Mouse (Mus musculus): ENCODE measurements around the gene Ndufaf2. TPM values are rescaled to one million over a fixed set of nuclear protein-coding genes. Genes with fewer than 3 reads are reported as not detected.
A peak's percentile ranks its signal among the peaks of the same experiment; 100 is the strongest.

Gene Ndufaf2
- 47.8 and 49.2 TPM in 2 replicates for polyA plus RNA-seq (2016; fragmentation: Nextera tagmentation; extraction: Ambion mirVana)

DNA sequence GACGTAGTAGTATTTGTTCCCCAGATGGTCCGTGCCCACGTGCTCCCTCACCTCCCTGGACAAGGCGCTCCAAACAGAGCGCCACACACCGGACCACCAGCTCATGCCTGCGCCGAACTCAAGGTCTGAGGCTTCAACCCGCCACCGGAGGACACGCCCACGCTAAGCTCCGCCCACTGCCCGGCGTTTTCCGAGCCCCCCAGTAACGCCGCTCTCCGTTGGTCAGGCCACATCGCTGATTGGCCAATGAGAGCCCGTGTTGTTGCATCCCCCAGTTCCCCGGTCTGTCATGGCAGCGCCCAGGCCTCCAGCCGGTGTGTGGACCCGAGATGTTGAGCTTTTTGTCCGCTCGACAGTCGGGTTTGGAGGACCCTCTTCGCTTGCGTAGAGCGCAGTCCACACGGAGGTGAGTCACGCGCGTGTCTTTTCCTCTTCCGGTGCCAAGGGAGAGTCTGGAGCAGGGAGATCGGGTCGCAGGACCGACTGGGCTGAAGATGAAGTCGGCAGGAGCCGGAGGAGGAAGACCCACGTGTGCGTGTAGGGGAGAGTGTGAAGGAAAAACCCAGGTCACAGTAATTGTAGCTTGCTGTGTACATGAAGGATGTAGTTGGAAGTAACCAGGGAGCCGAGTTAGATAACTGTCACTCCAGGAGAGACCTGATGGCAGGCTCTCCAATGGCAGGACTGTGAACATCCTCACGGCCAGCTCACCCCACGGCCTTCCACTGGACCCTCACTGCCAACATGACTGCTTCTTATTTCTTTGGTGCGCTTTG is at the start of gene Ndufaf2, which contains the start of gene Ercc8:
TSS of gene Ndufaf2 (minus strand) at position 159 of the 776 bp plus-strand sequence.
TSS of gene Ercc8 (plus strand) at position 267 of the 776 bp plus-strand sequence.
- Histone ChIP-seq H3K4me1 (peaks cover 20% of the 10 kb centered on the region), H3K4me2 (peak within 1 kb of the TSS; percentile 91), H3K36me3 (peaks cover 16% of the 10 kb centered on the region), H3K4me3 (peak within 1 kb of the TSS; percentile 98), H3K9me3 (replicated peaks) (no peaks in the 10 kb centered on the region), H3K27me3 (replicated peaks) (no peaks in the 10 kb centered on the region), H3K9ac (peak within 1 kb of the TSS; percentile 79), H3K27ac (peak within 1 kb of the TSS; percentile 40; the same call in 1 of the 2 replicates)
- peak; percentile 96 for ATAC-seq
- WGBS (ENCODE audit: insufficient replicate concordance), result under 1% methylated on average over 47 of the region's 47 CpGs

DNA sequence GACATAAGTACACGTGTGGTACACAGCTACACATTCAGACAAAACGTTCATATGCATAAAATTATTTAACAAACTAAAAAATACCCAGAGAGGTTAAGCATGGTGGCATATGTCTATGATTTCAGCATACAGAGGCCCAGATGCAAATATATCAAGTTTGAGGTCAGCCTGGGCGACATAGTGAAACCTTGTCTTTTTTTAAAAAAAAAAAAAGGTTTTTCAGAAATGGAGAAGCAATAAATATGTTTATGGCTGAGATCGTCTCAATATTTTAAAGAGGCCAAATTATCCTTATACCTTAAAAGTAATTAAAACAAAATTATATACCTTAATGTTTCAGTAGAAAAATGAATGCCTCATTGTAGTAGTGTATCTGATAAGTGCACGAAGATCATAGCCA is 49.7 kb upstream of the Ndufaf2 start:
- no peak overlapping the region for H3K4me2 ChIP-seq
- H3K36me3 ChIP-seq, result no peaks in the 10 kb centered on the region
- no peak for ATAC-seq
- peaks cover under 1% of the 10 kb centered on the region for H3K27me3 ChIP-seq (replicated peaks)
- WGBS (ENCODE audit: insufficient replicate concordance), result 53% methylated on average over 5 of the region's 5 CpGs
- H3K9ac ChIP-seq, result no peak overlapping the region
- 0 out of 2 replicates have a peak, but pooled peaks cover 3% of the 10 kb centered on the region for H3K4me1 ChIP-seq
- H3K27ac ChIP-seq, result no peak overlapping the region
- no peaks in the 10 kb centered on the region for H3K9me3 ChIP-seq (replicated peaks)
- H3K4me3 ChIP-seq, result no peak overlapping the region

DNA sequence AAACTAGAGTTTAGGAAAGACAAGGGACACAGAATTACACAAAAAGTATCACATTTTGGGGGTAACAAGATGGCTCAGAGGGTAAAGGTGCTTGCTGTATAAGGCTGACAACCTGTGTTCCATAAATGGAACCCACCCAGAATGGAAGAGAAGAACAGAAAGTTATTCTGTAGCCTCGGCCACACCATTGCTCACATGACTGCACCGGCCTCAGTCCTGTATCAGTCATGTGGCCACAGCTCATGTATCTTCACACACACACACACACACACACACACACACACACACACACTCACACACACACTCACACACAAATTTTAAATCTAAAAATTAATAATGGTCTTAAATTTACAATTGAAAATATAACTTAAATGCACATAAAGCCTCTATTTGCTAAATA is 49.0 kb upstream of the Ndufaf2 start:
- Histone ChIP-seq H3K36me3 (no peaks in the 10 kb centered on the region), H3K9me3 (replicated peaks) (no peaks in the 10 kb centered on the region), H3K4me3 (no peak overlapping the region), H3K27me3 (replicated peaks) (no peaks in the 10 kb centered on the region), H3K4me2 (no peak overlapping the region), H3K4me1 (0 out of 2 replicates have a peak, but pooled peaks cover 3% of the 10 kb centered on the region), H3K9ac (no peak overlapping the region), H3K27ac (no peak overlapping the region)
- no peak for ATAC-seq
- 79% methylated on average over 2 of the region's 2 CpGs for WGBS (ENCODE audit: insufficient replicate concordance)

DNA sequence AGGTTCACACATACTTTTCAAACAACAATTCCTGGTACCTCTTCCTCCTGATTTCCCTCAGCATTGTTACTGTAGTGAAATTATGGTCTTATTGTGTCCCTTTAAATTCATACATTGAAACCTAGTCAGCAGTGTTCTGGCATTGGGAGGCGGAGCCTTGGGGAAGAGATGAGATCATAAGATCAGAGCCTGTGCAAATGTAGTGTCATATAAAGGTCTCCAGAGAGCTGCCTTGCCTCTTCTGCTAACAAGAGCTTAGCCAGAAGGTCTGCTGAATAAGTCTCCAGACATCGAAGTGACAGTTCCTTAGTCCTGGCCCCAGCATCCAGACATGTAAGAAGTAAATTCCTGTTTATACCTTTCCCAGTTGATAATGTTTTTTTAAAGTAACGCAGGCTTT is 46.4 kb upstream of the Ndufaf2 start:
- Histone ChIP-seq H3K27me3 (replicated peaks) (no peaks in the 10 kb centered on the region), H3K9ac (no peak overlapping the region), H3K9me3 (replicated peaks) (no peaks in the 10 kb centered on the region), H3K4me1 (no peaks in the 10 kb centered on the region), H3K4me3 (no peak overlapping the region), H3K36me3 (no peaks in the 10 kb centered on the region), H3K4me2 (no peak overlapping the region), H3K27ac (no peak overlapping the region)
- ATAC-seq, result no peak
- 69% methylated on average over 3 of the region's 3 CpGs for WGBS (ENCODE audit: insufficient replicate concordance)

DNA sequence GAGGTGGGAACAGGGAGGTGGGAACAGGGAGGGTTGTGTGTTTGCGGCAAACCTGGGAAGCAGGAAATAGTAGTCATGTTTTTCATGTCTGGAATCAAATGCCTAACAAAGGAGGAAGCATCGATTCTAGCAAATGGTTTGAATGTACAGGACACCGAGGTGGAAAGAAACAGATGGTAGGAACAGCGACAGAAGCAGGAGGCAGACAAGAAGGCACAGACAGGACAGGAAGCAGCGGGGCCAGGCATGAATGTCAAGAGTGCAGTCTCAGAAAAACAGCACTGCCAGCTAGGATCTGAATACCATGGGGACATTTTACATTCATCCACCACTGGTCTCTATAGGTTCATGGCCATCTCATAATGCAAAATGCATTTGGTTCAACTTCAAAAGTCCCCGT is 37.1 kb upstream of the Ndufaf2 start:
- Histone ChIP-seq H3K9ac (no peak overlapping the region), H3K4me1 (no peaks in the 10 kb centered on the region), H3K4me3 (no peak overlapping the region), H3K27ac (no peak overlapping the region), H3K4me2 (no peak overlapping the region), H3K36me3 (peaks cover 35% of the 10 kb centered on the region), H3K9me3 (replicated peaks) (no peaks in the 10 kb centered on the region), H3K27me3 (replicated peaks) (no peaks in the 10 kb centered on the region)
- WGBS (ENCODE audit: insufficient replicate concordance), result 83% methylated on average over 6 of the region's 6 CpGs
- ATAC-seq, result no peak

DNA sequence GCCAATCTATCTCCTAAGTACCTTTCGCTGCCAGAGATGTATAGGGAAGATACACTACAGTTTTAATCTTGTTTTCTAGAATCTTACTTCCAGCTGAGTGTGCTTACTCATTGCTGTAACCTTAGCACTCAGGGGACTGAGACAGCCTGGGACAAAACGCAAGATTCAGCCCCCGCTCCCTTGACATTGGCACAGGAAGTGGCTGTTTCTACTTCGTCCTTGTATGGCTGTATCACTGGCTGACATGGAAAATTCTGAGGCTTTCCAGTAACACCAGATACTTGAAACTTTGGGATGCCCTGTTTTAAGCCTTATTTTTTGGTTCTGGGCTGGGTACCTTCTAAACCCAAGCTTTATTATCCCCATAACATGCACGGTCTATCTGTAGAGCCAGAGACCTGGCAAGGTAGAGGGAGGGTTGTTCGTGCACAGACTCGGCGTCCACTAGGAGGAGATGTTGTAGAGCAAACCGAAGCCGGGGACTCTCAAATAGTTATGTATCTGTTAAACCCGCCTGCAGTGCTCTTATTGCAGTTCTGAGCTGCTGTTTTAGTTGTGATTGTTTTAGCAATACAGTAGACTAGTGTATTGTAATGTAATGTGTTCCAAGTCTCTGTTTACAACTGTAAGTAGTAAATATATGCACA is 32.8 kb upstream of the Ndufaf2 start:
- no peak overlapping the region for H3K9ac ChIP-seq
- no peaks in the 10 kb centered on the region for H3K9me3 ChIP-seq (replicated peaks)
- H3K27me3 ChIP-seq (replicated peaks), result no peaks in the 10 kb centered on the region
- no peak; the same call in 1 of the 2 replicates for ATAC-seq
- WGBS (ENCODE audit: insufficient replicate concordance), result 51% methylated on average over 11 of the region's 11 CpGs
- H3K27ac ChIP-seq, result no peak overlapping the region
- no peak overlapping the region for H3K4me3 ChIP-seq
- H3K4me1 ChIP-seq, result no peaks in the 10 kb centered on the region
- no peak overlapping the region for H3K4me2 ChIP-seq
- peaks cover 49% of the 10 kb centered on the region for H3K36me3 ChIP-seq

DNA sequence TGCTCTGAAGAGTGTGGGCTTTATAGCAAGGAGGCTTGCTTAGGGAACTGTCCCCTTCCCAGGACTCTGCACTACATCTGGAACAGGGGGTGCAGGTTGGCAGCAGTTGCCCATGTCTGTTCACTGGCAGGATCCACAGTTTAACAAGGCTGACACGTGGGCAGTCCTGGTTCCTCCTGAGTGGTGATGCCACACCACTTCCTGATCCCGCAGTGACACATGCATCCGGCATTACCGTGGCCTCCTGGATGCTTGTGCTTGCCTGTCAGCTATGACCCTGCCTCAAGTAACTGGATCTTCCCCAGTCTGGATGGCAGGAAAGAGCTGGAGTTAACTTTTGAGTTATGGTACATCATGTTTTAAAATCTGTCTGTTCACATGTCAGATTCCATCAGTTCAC is 29.6 kb upstream of the Ndufaf2 start:
- H3K9me3 ChIP-seq (replicated peaks), result no peaks in the 10 kb centered on the region
- no peaks in the 10 kb centered on the region for H3K4me1 ChIP-seq
- no peak overlapping the region for H3K4me2 ChIP-seq
- peaks cover 50% of the 10 kb centered on the region for H3K36me3 ChIP-seq
- 74% methylated on average over 4 of the region's 4 CpGs for WGBS (ENCODE audit: insufficient replicate concordance)
- no peaks in the 10 kb centered on the region for H3K27me3 ChIP-seq (replicated peaks)
- no peak overlapping the region for H3K27ac ChIP-seq
- H3K9ac ChIP-seq, result no peak overlapping the region
- H3K4me3 ChIP-seq, result no peak overlapping the region
- ATAC-seq, result no peak

DNA sequence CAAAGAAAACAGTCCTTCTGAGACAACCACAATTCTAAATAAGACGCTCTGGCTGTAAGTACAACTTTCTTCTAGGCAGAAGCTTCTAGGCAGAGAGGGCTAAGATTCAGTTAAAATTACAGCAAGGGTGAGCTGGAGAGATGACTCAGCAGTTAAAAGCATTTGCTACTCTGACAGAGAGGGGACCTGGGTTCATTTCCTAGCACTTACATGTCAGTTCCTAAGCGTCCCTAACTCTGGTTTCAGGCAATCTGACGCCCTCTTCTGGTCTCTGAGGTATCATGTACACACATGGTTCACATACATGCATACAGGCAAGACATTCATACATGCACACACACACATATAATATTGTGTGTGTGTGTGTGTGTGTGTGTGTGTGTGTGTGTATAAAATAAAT is 27.1 kb upstream of the Ndufaf2 start:
- peaks cover 70% of the 10 kb centered on the region for H3K36me3 ChIP-seq
- ATAC-seq, result no peak
- no peak overlapping the region for H3K4me3 ChIP-seq

DNA sequence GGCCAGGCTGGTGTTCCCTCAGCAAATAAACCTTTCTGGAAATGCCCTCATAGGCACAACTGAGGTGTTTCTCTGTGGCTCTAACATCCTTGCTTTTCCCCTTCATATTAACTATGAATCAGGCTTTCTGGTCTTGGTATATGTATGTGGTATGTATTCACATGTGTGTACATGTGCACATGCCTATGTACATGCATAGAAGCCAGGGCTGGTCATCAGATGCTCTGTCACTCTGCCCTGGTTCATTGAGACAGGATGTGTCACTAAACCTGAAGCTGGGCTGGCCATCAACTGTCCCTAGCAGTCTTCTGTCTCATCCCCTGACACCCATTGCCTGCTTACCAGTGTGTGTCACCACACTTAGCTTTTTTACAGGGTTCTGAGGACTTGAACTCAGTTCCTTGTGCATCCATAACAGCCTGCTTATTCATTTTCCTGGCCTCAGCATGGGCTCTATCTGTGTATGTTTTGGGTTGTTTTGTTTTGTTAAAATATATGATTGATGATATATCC is 26.4 kb upstream of the Ndufaf2 start:
- ATAC-seq, result no peak
- Histone ChIP-seq H3K9me3 (replicated peaks) (no peaks in the 10 kb centered on the region), H3K9ac (no peak overlapping the region), H3K27me3 (replicated peaks) (no peaks in the 10 kb centered on the region), H3K36me3 (peaks cover 69% of the 10 kb centered on the region), H3K4me1 (no peaks in the 10 kb centered on the region), H3K4me3 (no peak overlapping the region), H3K27ac (no peak overlapping the region), H3K4me2 (no peak overlapping the region)

More for the DNA sequence above, 27.1 kb upstream of the Ndufaf2 start:
- Histone ChIP-seq H3K27ac (no peak overlapping the region), H3K9me3 (replicated peaks) (no peaks in the 10 kb centered on the region), H3K4me2 (no peak overlapping the region), H3K4me1 (no peaks in the 10 kb centered on the region), H3K9ac (no peak overlapping the region), H3K27me3 (replicated peaks) (no peaks in the 10 kb centered on the region)
- WGBS (ENCODE audit: insufficient replicate concordance), result 78% methylated on average over 3 of the region's 3 CpGs

DNA sequence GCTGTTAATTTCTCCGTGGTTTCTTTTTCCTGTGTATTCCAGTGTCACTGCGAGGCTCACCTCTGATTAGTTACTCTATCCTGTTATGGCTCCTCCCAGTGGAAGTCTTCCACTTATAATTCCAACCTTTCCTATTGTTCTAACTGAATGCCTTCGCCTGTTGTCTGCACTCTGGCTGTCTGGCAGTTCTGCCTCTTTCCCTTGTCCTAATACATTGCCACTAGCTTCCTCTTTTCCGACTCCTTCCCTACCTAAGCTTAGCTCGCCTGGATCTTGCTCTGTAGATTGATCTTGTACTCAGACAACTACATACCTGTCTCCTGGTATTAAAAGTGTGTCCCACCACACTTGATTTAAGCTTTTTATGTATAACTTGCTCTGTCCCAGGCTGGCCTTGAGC is 22.4 kb upstream of the Ndufaf2 start:
- H3K4me1 ChIP-seq, result no peaks in the 10 kb centered on the region
- H3K4me3 ChIP-seq, result no peak overlapping the region
- no peak for ATAC-seq
- 57% methylated on average over 5 of the region's 5 CpGs for WGBS (ENCODE audit: insufficient replicate concordance)
- H3K36me3 ChIP-seq, result peaks cover 77% of the 10 kb centered on the region
- no peak overlapping the region for H3K4me2 ChIP-seq
- no peaks in the 10 kb centered on the region for H3K9me3 ChIP-seq (replicated peaks)
- H3K9ac ChIP-seq, result no peak overlapping the region
- no peak overlapping the region for H3K27ac ChIP-seq
- no peaks in the 10 kb centered on the region for H3K27me3 ChIP-seq (replicated peaks)

DNA sequence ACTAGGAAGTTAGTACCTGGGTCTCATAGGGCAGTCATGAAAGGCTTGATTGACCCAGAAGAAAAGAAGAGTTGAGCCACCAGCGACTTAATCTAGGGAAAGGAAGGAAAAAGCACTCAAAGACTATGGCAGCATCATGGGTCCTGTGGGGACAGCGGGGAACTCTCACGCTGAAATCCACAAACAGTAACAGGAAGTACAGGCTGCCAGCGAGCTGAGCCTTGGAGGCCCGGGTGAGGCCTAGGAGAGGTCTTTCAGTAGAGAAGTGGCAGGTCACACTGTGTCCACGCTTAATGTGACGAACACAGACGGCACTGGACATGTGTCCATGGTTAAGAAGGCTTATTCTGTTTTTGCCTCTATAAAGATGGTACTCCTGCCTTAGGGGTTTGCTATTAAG is 21.2 kb upstream of the Ndufaf2 start:
- Histone ChIP-seq H3K4me2 (no peak overlapping the region), H3K27ac (no peak overlapping the region)
- no peak for ATAC-seq

DNA sequence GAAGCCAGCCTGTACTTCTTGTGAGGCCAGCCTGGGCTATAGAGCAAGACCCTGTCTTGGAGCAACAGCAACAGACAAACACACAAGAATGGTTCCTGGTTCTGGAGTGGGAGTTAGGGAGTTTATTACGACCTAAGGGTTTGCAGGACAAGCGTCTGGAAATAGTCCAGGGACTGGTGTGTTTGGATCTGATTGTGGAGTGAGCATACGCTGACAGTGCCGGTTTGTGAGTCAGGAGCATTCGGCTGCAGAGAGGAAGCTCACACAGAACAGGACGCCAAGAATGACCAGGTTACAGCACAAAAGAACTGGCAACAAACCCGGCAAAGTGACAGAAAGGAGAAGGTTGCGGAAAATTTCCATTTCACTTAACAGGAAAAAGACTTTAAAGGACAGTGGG is 12.1 kb upstream of the Ndufaf2 start:
- Histone ChIP-seq H3K9me3 (replicated peaks) (no peaks in the 10 kb centered on the region), H3K36me3 (peaks cover 57% of the 10 kb centered on the region), H3K4me2 (no peak overlapping the region), H3K27ac (no peak overlapping the region), H3K4me3 (no peak overlapping the region), H3K4me1 (no peaks in the 10 kb centered on the region), H3K27me3 (replicated peaks) (no peaks in the 10 kb centered on the region), H3K9ac (no peak overlapping the region)
- no peak for ATAC-seq
- 82% methylated on average over 8 of the region's 8 CpGs for WGBS (ENCODE audit: insufficient replicate concordance)

More for the DNA sequence above, 21.2 kb upstream of the Ndufaf2 start:
- Histone ChIP-seq H3K36me3 (peaks cover 74% of the 10 kb centered on the region), H3K9me3 (replicated peaks) (no peaks in the 10 kb centered on the region), H3K27me3 (replicated peaks) (no peaks in the 10 kb centered on the region), H3K9ac (no peak overlapping the region), H3K4me3 (no peak overlapping the region), H3K4me1 (no peaks in the 10 kb centered on the region)
- 57% methylated on average over 8 of the region's 8 CpGs for WGBS (ENCODE audit: insufficient replicate concordance)
